Mouse (Mus musculus): ENCODE data around the gene Slc39a11.

GRCm38 (mm10) chr11:113284951-113285741, 364.7 kb downstream of the Slc39a11 start:
- TF ChIP-seq CTCF (IDR thresholded peaks at IDR 0.05; ENCODE audit: low read depth) = no peak
- no peak for TF ChIP-seq EP300 (optimal IDR thresholded peaks at IDR 0.05)
